Mouse (Mus musculus): ENCODE data around the gene Tango6.

Gene Tango6

GRCm38 (mm10) chr8:106700131-106700530 is 17.3 kb downstream of the Tango6 start:
- no peak for DNase-seq (ENCODE audit: low spot score)

DNA sequence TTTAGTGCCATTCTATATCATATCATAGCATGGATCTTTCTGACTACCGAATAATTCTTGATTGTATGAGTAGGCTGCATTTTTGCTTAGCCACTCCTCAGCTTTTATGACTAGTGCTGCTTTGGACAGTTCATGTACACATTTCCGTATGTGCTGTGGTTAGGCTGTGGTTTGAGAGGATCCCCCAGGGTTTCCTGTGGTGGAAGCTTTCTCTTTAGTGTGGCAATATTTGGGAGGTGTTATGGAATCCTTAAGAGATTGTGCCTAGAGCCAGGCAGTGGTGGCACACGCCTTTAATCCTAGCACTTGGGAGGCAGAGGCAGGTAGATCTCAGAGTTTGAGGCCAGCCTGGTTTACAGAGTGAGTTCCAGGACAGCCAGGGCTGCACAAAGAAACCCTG is 18.5 kb downstream of the Tango6 start:
- DNase-seq (ENCODE audit: low spot score), result no peak

DNA sequence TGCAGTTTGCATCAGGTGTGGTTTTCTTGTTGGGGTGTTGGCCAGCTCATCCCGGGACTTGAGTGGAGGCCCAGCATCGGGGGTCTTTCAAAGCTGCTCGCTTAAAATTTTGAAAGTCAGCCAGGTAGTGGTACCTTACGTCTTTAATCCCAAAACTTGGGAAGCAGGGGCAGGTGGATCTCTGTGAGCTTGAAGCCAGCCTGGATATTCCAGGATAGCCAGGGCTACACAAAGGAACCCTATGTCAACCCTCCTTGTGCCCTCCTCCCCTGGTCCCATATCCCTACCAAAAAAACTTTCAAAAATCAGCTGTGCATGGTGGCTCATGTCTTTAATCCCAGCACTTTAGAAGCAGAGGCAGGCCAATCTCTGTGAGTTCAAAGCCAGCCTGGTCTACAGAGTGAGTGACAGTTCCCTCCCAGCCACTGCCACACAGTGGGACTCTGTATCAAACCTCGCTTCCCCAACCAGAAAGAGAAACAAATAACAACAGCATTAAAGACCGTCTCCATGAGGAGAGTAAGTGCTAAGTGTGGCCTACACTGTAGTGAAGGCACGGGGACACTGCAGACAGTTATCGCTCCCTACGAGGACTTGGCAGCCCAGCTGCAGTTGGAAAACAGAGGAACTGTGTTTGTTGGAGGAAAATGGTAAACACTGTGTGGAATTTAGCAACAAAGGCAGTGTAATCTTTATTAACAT is 21.5 kb downstream of the Tango6 start:
- no peak for DNase-seq (ENCODE audit: low spot score)

DNA sequence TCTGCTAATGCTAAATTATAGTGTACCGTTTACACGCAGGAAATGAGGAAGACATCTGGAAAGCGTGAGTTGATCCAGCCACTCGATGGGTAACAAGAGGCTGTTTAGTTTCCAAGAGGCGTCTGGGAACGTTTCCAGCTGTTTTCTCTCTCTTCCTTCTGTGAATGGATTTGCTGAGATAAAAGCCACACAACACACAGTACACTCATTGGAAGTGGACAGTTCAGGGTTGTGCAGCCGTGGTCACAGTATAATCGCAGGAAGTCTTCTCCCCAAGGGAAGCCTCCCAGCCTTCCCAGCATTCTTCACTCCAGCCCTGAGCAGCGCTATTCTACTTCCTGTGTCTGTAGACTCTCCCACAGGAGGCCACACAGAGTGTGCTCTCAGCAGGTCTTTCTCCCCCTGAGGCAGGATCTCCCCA is 22.0 kb downstream of the Tango6 start:
- peak; percentile 48 for DNase-seq (ENCODE audit: low spot score)

GRCm38 (mm10) chr8:106706194-106706593 is 23.3 kb downstream of the Tango6 start:
- DNase-seq (ENCODE audit: low spot score), result no peak

GRCm38 (mm10) chr8:106710002-106710401 is 27.1 kb downstream of the Tango6 start:
- DNase-seq (ENCODE audit: low spot score), result no peak

DNA sequence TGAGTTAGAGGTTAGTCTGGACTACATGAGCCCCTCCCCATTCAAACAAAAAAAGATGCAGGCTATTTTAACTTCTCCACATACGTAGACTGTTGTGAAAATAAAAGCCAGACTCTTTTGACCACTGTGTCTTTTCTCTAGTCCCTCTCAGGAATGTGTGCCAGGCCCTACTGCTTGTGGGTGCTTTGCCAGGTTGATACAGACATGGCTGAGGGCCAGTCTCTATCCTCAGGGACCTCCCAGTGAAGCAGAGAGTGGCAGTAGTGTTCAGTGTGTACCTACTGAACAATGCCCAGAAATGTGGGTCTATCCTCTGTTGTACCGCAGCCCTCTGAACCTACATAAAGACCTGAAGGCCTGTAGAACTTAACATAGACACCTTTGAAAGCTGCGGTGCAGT is 29.6 kb downstream of the Tango6 start:
- no peak for DNase-seq (ENCODE audit: low spot score)

DNA sequence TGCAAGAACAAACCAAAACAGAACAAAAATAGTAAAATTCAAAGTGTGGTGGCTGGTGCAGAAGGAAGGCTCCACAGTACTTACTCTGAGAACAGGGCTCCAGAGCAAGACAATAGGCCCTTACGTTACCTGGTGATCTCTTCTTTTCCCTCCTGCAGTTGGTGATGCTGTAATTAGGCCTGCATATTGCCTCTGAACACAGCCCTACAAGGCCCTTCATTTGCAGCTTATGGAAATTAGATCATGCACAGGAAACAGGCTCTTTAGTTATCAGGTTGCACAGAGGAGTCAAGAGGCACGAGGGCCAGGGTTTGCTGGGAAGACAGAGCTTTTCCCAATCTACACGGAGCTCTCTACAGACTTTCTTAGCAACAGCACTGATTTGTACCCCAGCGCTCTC is 31.4 kb downstream of the Tango6 start:
- DNase-seq (ENCODE audit: low spot score), result no peak

DNA sequence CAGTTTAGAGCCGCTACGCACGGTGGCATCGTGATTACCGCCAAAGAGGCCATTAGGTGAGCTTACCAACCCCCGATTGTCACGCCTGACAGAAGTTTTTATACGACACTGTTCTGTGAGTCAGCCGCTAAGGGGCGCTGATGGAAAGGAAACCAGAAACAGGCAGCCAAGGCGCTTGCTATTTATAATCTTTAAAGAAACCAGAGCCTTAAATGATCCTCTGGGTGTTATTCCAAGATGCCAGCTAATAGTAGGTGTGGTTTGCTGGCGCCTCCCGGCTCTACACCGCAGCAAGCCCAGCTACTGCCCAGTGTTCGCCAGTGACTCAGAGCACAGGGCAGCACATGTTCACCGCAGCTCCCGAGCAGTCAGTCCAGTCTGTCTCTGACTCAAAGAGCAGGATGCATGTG is 35.2 kb downstream of the Tango6 start:
- peak; percentile 72 for DNase-seq (ENCODE audit: low spot score)

DNA sequence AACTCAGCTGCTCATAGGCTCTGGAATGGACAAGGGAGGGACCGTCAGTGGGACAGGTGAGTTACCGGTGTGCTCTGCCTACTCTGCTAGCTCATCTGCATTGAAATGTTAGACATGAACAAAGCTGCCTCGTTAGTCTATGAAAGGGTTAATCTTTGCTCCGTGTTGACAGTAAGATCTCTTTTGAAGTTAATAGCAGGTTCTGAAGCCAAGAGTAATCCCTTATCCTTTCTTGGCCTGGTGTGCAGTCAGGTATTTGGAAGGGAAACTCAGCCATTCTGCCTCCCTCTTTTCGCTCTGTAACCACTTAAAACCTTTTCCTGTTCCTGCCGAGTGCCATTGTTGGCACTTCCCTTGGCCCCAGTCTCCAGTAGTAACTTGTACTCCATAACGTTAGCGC is 38.1 kb downstream of the Tango6 start:
- no peak for DNase-seq (ENCODE audit: low spot score)

- DNase-seq (ENCODE audit: low spot score), result no peak
These were observed 39.6 kb downstream of the Tango6 start for GRCm38 (mm10) chr8:106722453-106722852.

DNA sequence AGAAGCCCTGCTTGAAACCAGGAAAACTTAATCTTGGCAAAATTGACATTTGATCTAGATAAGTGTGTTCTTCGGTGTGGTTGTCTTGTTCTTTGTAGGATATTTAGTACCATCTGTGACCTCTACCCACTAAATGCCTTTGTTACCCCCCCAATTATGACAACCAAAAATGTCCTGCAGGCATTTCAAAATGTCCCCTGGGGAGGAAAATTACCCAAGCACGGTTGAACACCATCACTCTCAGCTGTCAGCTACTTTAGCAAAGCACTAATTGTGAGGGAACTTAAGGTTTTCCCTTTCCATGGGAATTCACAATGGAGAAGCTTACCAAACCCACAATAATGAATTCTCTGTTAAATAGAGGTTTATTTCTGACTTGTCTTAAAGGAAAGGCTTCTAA is 41.1 kb downstream of the Tango6 start:
- DNase-seq (ENCODE audit: low spot score), result no peak

DNA sequence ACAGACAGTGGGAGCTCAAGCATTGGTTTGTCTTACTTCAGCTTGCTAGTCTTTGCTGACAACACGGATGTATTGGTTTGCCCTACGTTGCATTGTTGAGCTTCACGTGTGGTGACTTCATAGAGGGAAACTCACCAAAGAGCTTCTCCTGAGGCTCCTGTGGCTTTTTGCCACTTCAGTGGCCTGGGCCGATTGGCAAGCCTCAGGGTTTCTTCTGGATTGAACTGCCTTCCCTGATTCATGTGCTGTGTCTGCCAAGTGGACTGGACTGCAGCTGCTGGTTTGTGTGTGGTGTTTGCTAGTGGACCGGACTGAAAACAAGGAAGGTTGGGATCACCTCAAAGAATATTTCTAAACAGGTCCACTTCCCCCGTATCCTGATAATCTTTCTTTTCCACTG is 43.7 kb downstream of the Tango6 start:
- DNase-seq (ENCODE audit: low spot score), result no peak

GRCm38 (mm10) chr8:106727241-106727835 is 44.5 kb downstream of the Tango6 start:
- DNase-seq (ENCODE audit: low spot score), result no peak

DNA sequence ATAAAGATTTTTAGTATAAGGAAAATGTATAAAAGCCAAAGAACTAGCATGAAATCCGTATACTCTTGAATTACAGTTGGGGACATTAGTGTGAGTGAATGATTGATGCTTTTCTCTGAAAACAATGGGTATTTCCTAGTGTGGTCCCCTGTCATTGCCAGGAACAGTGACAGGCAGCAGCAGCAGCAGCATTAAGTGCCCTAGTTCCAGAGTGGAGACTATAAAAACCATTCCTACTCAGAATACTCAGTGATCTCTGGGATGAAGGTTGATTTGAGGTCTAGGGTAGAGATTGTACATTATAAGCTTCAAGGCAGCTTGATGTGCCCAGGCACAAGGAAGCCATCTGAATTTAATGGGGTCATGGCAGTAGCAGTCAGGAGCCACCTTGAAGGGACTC is 45.0 kb downstream of the Tango6 start:
- DNase-seq (ENCODE audit: low spot score), result no peak

- no peak for DNase-seq (ENCODE audit: low spot score)
These were observed 50.1 kb downstream of the Tango6 start for GRCm38 (mm10) chr8:106732921-106733320.

- DNase-seq (ENCODE audit: low spot score), result no peak
These were observed 50.8 kb downstream of the Tango6 start for GRCm38 (mm10) chr8:106733703-106734102.

DNA sequence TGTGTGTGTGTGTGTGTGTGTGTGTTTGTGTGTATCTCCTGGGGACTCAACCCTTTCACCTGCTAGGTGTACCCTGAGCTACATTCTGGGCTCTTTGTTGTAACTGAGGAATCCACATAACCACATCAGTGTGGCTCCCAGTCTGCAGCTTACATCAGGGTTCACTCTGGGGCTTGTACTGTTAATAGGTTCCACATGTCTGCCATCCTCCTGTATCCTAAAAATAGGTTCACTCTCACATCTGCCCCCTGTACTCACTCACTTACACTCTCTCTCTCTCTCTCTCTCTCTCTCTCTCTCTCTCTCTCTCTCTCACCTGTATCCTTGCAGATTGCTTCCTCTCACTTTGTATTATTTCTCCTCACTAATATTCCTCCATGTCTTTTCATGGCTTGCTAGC is 51.4 kb downstream of the Tango6 start:
- no peak for DNase-seq (ENCODE audit: low spot score)

DNA sequence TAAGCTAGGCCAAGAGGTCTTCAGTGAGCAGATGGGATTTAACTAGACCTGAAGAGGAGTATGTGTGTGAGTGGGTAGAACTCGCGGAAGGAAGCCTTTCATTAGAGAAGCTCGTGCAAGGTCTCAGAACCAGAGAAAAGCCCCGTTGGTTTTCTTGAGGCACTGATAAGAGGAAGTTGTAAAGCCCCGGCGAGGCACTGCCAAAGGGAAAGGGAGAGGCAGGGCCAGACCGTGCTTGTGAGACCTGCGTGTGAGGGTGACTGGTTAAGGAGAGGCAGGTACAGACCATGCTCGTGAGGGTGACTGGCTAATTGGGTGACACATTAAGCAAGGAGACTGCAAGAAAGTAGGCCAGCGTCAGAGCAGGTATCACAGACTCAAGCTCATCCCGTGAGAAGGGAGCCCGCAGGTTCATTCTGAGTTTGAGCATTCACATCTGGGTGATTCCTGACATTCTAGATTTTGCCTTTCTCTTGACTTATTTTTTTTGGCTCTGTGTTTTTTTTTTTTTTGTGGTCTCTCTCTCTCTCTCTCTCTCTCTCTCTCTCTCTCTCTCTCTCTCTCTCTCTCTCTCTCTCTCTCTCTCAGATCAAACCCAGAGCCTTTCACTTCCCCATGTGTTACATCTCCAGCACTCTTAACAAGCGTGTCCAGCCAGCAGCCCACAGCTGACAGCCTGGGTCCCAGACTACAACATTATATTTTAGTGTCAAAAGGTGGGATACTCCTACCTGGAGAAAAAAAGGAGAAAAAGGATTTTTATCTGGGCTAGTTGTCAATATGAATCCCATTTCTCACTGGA is 54.2 kb downstream of the Tango6 start:
- no peak for DNase-seq (ENCODE audit: low spot score)

GRCm38 (mm10) chr8:106737846-106738245 is 55.0 kb downstream of the Tango6 start:
- no peak for DNase-seq (ENCODE audit: low spot score)

- no peak for DNase-seq (ENCODE audit: low spot score)
These were observed 59.5 kb downstream of the Tango6 start for GRCm38 (mm10) chr8:106742321-106742720.

GRCm38 (mm10) chr8:106743361-106743760 is 60.5 kb downstream of the Tango6 start:
- DNase-seq (ENCODE audit: low spot score), result no peak

GRCm38 (mm10) chr8:106753436-106753835 is 70.6 kb downstream of the Tango6 start:
- no peak for DNase-seq (ENCODE audit: low spot score)

Measured in ovary, postnatal 36 days (tissue).